Mouse (Mus musculus): ENCODE results near the gene Lrig2. TPM values are rescaled to one million over a fixed set of nuclear protein-coding genes. Genes with fewer than 3 reads are reported as not detected.

The Lrig2 gene
- polyA plus RNA-seq, 1 experiment from 2014 or later: 11.2 TPM

DNA sequence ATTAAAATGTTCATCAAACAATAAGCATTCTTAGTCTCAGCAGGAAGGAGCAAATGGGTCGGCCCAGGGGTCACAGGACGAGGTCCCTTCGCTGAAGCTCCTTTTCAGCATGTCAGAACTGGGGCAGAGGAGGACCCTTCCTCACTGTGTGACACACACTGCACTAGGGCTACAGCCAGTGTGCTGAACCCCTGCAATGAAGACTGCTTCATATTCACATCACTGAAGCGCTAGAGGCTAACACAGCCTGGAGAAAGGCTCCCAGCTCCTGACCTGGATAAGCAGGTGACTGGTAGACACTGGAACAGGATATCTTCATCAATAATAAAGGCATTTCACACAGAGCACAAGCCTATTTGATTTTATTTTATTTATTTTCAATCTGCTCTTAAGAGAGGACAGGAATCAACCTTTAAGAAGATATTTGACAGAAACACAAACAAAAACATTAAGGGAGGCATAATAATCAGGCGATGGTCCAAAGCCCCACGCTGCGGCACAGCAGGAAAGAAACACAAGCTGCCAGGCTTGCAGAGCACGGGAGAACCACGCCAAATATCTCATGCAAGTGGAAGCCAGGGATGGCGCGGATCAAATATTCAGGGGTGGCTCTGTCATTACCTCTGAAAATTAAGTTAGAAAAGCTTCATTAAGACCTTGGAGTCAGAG, 115.5 kb downstream of the Lrig2 start:
- Histone ChIP-seq H3K27me3 (ENCODE audit: insufficient read depth, low read length) (no peaks in the 10 kb centered on the region), H3K9me3 (replicated peaks; ENCODE audit: low read length) (no peaks in the 10 kb centered on the region), H3K9ac (ENCODE audit: low read depth, low read length) (no peak overlapping the region), H3K4me2 (ENCODE audit: low read length) (no peak overlapping the region), H3K36me3 (ENCODE audit: insufficient read depth, low read length) (no peaks in the 10 kb centered on the region), H3K27ac (no peak overlapping the region), H3K4me3 (replicated peaks; ENCODE audit: low read depth, low read length) (no peak overlapping the region), H3K4me1 (replicated peaks; ENCODE audit: insufficient read depth, low read length) (no peaks in the 10 kb centered on the region)
- ATAC-seq (replicated peaks; ENCODE audit: low FRiP score, low read depth) (no peak), DNase-seq (ENCODE audit: low spot score) (no peak)
- WGBS: 64% methylated on average over 11 of the region's 11 CpGs
- no peak for TF ChIP-seq CTCF (IDR thresholded peaks at IDR 0.05; ENCODE audit: low read depth)

DNA sequence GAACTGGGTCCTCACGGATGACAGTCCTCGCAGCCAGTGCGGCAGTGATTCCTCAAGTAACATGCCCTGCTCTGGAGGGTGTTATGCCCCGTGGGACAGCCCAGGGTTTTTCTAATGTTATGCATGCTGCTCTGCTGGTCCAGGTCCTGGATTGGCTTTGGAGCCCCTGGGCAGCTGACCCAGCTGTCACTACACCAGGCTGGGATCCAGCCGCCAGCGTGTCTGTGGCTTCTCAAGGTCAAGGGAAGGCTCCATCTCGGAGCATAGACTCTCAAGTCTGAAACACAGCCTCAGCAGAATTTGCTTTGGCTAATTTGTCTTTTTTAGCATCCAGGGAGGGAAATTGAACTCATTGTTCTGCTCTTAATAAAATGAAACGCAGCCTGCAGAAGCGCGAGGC, 121.6 kb downstream of the Lrig2 start:
- no peak overlapping the region for H3K9ac ChIP-seq (ENCODE audit: low read depth, low read length)
- no peak for TF ChIP-seq CTCF (IDR thresholded peaks at IDR 0.05; ENCODE audit: low read depth)
- WGBS: 45% methylated on average over 10 of the region's 10 CpGs

DNA sequence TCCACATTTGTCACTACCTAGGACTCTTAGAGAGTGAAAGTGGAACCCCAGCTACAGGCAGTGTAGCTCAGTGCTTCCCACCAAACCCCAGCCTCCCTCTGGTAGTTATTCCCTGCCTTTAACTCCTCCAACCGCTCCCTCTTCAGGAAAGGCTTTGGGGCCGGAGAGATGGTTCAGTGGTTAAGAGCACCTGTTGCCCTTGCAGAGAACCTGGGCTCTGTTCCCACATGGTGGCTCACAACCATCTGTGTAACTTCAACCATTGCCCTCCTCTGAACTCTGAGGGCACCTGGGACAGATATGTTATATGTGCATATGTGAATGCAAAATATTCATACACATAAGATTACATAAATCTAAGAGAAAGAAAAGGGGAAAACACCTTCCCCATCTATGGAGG, 122.3 kb downstream of the Lrig2 start:
- no peaks in the 10 kb centered on the region for H3K36me3 ChIP-seq (ENCODE audit: insufficient read depth, low read length)
- H3K9ac ChIP-seq (ENCODE audit: low read depth, low read length): no peak overlapping the region
- no peak overlapping the region for H3K4me2 ChIP-seq (ENCODE audit: low read length)
- no peaks in the 10 kb centered on the region; the same call in 1 of the 2 replicates for H3K4me1 ChIP-seq (replicated peaks; ENCODE audit: insufficient read depth, low read length)
- H3K9me3 ChIP-seq (replicated peaks; ENCODE audit: low read length): no peaks in the 10 kb centered on the region
- TF ChIP-seq CTCF (IDR thresholded peaks at IDR 0.05; ENCODE audit: low read depth): no peak
- ATAC-seq (replicated peaks; ENCODE audit: low FRiP score, low read depth) (no peak), DNase-seq (ENCODE audit: low spot score) (no peak)
- WGBS: 77% methylated on average over 2 of the region's 2 CpGs
- H3K27ac ChIP-seq: no peak overlapping the region
- H3K27me3 ChIP-seq (ENCODE audit: insufficient read depth, low read length): no peaks in the 10 kb centered on the region
- H3K4me3 ChIP-seq (replicated peaks; ENCODE audit: low read depth, low read length): no peak overlapping the region

More for the DNA sequence above, 121.6 kb downstream of the Lrig2 start:
- no peak overlapping the region for H3K4me3 ChIP-seq (replicated peaks; ENCODE audit: low read depth, low read length)
- DNase-seq (ENCODE audit: low spot score) (no peak), ATAC-seq (replicated peaks; ENCODE audit: low FRiP score, low read depth) (no peak)
- H3K27me3 ChIP-seq (ENCODE audit: insufficient read depth, low read length): no peaks in the 10 kb centered on the region
- no peaks in the 10 kb centered on the region for H3K9me3 ChIP-seq (replicated peaks; ENCODE audit: low read length)
- H3K36me3 ChIP-seq (ENCODE audit: insufficient read depth, low read length): no peaks in the 10 kb centered on the region
- no peak overlapping the region for H3K27ac ChIP-seq
- peak overlapping the region; percentile 13; the same call in 1 of the 2 replicates for H3K4me2 ChIP-seq (ENCODE audit: low read length)
- H3K4me1 ChIP-seq (replicated peaks; ENCODE audit: insufficient read depth, low read length): no peaks in the 10 kb centered on the region; the same call in 1 of the 2 replicates

DNA sequence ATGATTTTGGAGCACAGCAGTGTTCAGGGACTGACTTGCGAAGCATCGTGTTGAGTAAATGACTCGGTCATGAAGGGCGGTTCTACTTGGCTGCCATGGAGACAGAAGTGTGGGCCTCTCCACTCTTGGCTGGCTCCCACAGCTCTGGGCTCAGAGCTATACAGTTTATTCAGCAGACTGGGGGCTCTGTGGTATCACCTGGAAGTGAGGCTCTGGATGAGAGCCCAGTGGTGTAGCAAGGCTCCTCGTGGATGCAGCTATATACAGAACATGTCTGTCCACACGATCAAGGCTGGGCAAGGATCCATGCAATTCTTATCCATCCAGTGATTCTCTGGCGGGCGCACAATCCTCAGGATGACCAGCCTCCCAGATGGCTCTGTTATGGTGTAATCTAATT, 126.1 kb downstream of the Lrig2 start:
- Histone ChIP-seq H3K36me3 (ENCODE audit: insufficient read depth, low read length) (no peaks in the 10 kb centered on the region), H3K4me1 (replicated peaks; ENCODE audit: insufficient read depth, low read length) (no peaks in the 10 kb centered on the region; the same call in 1 of the 2 replicates), H3K4me2 (ENCODE audit: low read length) (no peak overlapping the region), H3K9ac (ENCODE audit: low read depth, low read length) (no peak overlapping the region), H3K27me3 (ENCODE audit: insufficient read depth, low read length) (no peaks in the 10 kb centered on the region), H3K4me3 (replicated peaks; ENCODE audit: low read depth, low read length) (no peak overlapping the region), H3K9me3 (replicated peaks; ENCODE audit: low read length) (no peaks in the 10 kb centered on the region), H3K27ac (no peak overlapping the region)
- DNase-seq (ENCODE audit: low spot score): no peak
- no peak for TF ChIP-seq CTCF (IDR thresholded peaks at IDR 0.05; ENCODE audit: low read depth)
- no peak for ATAC-seq (replicated peaks; ENCODE audit: low FRiP score, low read depth)
- 64% methylated on average over 8 of the region's 8 CpGs for WGBS

DNA sequence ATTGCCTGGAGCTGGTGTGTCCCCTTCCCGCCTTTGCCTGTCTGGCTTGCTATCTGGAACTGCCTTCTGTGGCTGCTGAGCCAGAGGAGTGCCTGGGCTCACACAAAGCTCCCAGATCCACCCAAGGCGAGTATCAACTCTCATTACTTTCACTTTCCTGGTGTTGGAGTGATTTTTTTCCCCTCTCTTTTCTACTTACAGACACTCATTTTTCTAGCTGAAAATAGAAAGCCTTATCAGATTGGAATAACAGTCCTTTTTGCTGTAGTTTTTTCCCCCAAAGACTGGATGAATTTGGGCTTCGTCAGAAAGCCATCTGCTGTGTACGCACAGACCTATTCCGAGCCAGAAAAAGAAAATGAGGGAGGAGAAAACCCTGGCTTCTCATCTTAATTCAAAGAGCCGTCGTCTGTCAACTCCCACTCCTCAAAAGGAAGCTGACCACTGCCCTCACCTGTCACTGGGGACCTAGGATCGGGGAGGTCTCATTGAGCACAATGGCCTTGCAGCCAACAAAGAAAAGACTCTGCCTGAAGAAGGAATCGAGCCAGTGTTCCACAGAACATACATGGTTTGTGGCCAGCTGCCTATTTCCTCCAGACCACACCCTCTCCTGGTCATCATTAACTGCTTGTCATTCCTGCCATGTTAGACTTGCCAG, 127.9 kb downstream of the Lrig2 start:
- no peak for TF ChIP-seq CTCF (IDR thresholded peaks at IDR 0.05; ENCODE audit: low read depth)
- WGBS: 52% methylated on average over 9 of the region's 9 CpGs
- Histone ChIP-seq H3K4me1 (replicated peaks; ENCODE audit: insufficient read depth, low read length) (no peaks in the 10 kb centered on the region), H3K4me3 (replicated peaks; ENCODE audit: low read depth, low read length) (no peak overlapping the region), H3K36me3 (ENCODE audit: insufficient read depth, low read length) (no peaks in the 10 kb centered on the region), H3K9me3 (replicated peaks; ENCODE audit: low read length) (no peaks in the 10 kb centered on the region), H3K4me2 (ENCODE audit: low read length) (peak overlapping the region; percentile 16; the same call in 1 of the 2 replicates), H3K27me3 (ENCODE audit: insufficient read depth, low read length) (no peaks in the 10 kb centered on the region), H3K9ac (ENCODE audit: low read depth, low read length) (no peak overlapping the region), H3K27ac (no peak overlapping the region)
- no peak for ATAC-seq (replicated peaks; ENCODE audit: low FRiP score, low read depth)
- peak; percentile 9 for DNase-seq (ENCODE audit: low spot score)

DNA sequence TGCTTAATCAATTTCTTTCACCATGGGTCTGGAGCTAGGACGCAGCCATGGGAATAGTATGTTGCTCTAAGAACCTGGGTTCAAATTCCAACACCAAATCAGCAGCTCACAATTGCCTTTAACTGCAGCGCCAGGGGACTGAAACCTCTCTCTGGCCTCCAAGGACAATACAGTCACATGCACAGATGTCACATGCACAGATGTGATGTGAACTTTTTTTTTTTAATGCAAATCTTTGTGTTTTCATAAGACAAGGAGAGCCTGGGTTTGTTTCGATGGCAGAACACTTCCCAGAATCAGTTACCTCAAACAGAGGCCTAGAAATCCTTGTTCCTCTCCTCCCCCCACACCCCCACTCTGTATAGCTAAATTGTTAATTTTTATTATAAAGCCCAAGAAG, 133.5 kb downstream of the Lrig2 start:
- H3K4me2 ChIP-seq (ENCODE audit: low read length): no peak overlapping the region
- TF ChIP-seq CTCF (IDR thresholded peaks at IDR 0.05; ENCODE audit: low read depth): no peak
- H3K9ac ChIP-seq (ENCODE audit: low read depth, low read length): no peak overlapping the region
- no peak for ATAC-seq (replicated peaks; ENCODE audit: low FRiP score, low read depth)
- WGBS: 81% methylated on average over 3 of the region's 3 CpGs
- H3K4me1 ChIP-seq (replicated peaks; ENCODE audit: insufficient read depth, low read length): no peaks in the 10 kb centered on the region
- no peak for DNase-seq (ENCODE audit: low spot score)
- no peaks in the 10 kb centered on the region for H3K27me3 ChIP-seq (ENCODE audit: insufficient read depth, low read length)
- no peak overlapping the region for H3K27ac ChIP-seq
- H3K36me3 ChIP-seq (ENCODE audit: insufficient read depth, low read length): no peaks in the 10 kb centered on the region
- no peaks in the 10 kb centered on the region for H3K9me3 ChIP-seq (replicated peaks; ENCODE audit: low read length)
- no peak overlapping the region for H3K4me3 ChIP-seq (replicated peaks; ENCODE audit: low read depth, low read length)
